Mouse (Mus musculus) MEL (cell line): ENCODE data around the gene Taar9. TPM values are rescaled to one million over a fixed set of nuclear protein-coding genes. Genes with fewer than 3 reads are reported as not detected.

ENCODE experiments used
- DNase-seq: peaks from one replicate; pipeline ENCODE4 v3.0.0; 2011; ENCODE audit warnings: low read depth, low spot score
- H3K27ac ChIP-seq: 2 replicates; pipeline ENCODE4 v1.5.1; 2012; ENCODE audit warnings: low read depth, mild to moderate bottlenecking, control low read depth, low read length, moderate library complexity; ENCODE audit not compliant: control insufficient read depth
- H3K27me3 ChIP-seq, 2 experiments: fragments of 150-350 bp in 1 of 2; sonication (generic) in 1 of 2; 2 replicates each; pipeline ENCODE4 v1.6.1; 2012; ENCODE audit warnings: low read length in 2 of 2, mild to moderate bottlenecking in 2 of 2, improper control_type of control experiment in 1 of 2, moderate library complexity in 1 of 2; ENCODE audit not compliant: insufficient read depth in 2 of 2, control insufficient read depth in 1 of 2
- H3K36me3 ChIP-seq, 2 experiments: 2 replicates each; pipeline ENCODE4 v1.6.1; 2012 to 2014; ENCODE audit warnings: low read length in 2 of 2, improper control_type of control experiment in 1 of 2, inconsistent platforms in 1 of 2, mild to moderate bottlenecking in 1 of 2; ENCODE audit not compliant: insufficient read depth in 2 of 2, control insufficient read depth in 1 of 2
- H3K4me1 ChIP-seq, 2 experiments: fragments of 150-350 bp in 1 of 2; sonication (generic) in 1 of 2; 2 replicates each; pipeline ENCODE4 v1.6.1; 2012; ENCODE audit warnings: low read length in 2 of 2, improper control_type of control experiment in 1 of 2, mild to moderate bottlenecking in 1 of 2; ENCODE audit not compliant: insufficient read depth in 2 of 2, control insufficient read depth in 1 of 2
- H3K4me3 ChIP-seq, 2 experiments: fragments of 150-350 bp in 1 of 2; sonication (generic) in 1 of 2; 2 replicates each; pipeline ENCODE4 v1.5.1; 2012; ENCODE audit warnings: low read depth in 2 of 2, low read length in 2 of 2, mild to moderate bottlenecking in 2 of 2, moderate library complexity in 2 of 2, control low read depth in 1 of 2, improper control_type of control experiment in 1 of 2; ENCODE audit not compliant: control insufficient read depth in 1 of 2, insufficient read depth in 1 of 2
- H3K79me2 ChIP-seq: 2 replicates; pipeline ENCODE4 v1.6.1; 2012; ENCODE audit warnings: mild to moderate bottlenecking, low read length, moderate library complexity; ENCODE audit not compliant: control insufficient read depth, poor library complexity, insufficient read depth
- H3K9ac ChIP-seq: 2 replicates; pipeline ENCODE4 v1.6.1; 2012; ENCODE audit warnings: low read depth, mild to moderate bottlenecking, control low read depth, low read length, moderate library complexity; ENCODE audit not compliant: control insufficient read depth, poor library complexity, severe bottlenecking
- H3K9me3 ChIP-seq: fragments of 150-350 bp; sonication (generic); replicated peaks from 2 replicates; pipeline ENCODE4 v1.6.1; 2012; ENCODE audit warnings: mild to moderate bottlenecking, low read length, improper control_type of control experiment, moderate library complexity; ENCODE audit not compliant: insufficient read depth
- BHLHE40 ChIP-seq: IDR thresholded peaks from 2 replicates; pipeline ENCODE4 v1.6.1; 2012; ENCODE audit warnings: low read depth, mild to moderate bottlenecking, inconsistent platforms, low read length, improper control_type of control experiment, borderline replicate concordance
- CHD1 ChIP-seq: IDR thresholded peaks from 2 replicates; pipeline ENCODE4 v1.6.1; 2012; ENCODE audit warnings: low read depth, mild to moderate bottlenecking, inconsistent platforms, low read length, improper control_type of control experiment
- CHD2 ChIP-seq: IDR thresholded peaks from 2 replicates; pipeline ENCODE4 v1.6.1; 2011; ENCODE audit warnings: low read length, improper control_type of control experiment
- CTCF ChIP-seq, 3 experiments: IDR thresholded peaks in 2 of 3; conservative IDR thresholded peaks in 1 of 3; 2 replicates each; pipeline ENCODE4 v1.5.1; 2011 to 2012; ENCODE audit warnings: low read length in 3 of 3, low read depth in 2 of 3, mild to moderate bottlenecking in 2 of 3, improper control_type of control experiment in 1 of 3, inconsistent platforms in 1 of 3, mixed read lengths in 1 of 3, moderate library complexity in 1 of 3; ENCODE audit not compliant: control insufficient read depth in 1 of 3, insufficient read depth in 1 of 3, poor library complexity in 1 of 3, severe bottlenecking in 1 of 3
- ELF1 ChIP-seq: IDR thresholded peaks from 2 replicates; pipeline ENCODE4 v1.6.1; 2014; ENCODE audit warnings: low read depth, mild to moderate bottlenecking, inconsistent platforms, low read length, improper control_type of control experiment, moderate library complexity
- EP300 ChIP-seq, 2 experiments: IDR thresholded peaks; 2 replicates each; pipeline ENCODE4 v1.6.1; 2011; ENCODE audit warnings: improper control_type of control experiment in 2 of 2, low read length in 2 of 2, low read depth in 1 of 2, mild to moderate bottlenecking in 1 of 2
- ETS1 ChIP-seq: IDR thresholded peaks from 2 replicates; pipeline ENCODE4 v1.6.1; 2012; ENCODE audit warnings: low read depth, mild to moderate bottlenecking, inconsistent platforms, low read length, improper control_type of control experiment, moderate library complexity
- GABPA ChIP-seq: IDR thresholded peaks from 2 replicates; pipeline ENCODE4 v1.6.1; 2012; ENCODE audit warnings: low read depth, mild to moderate bottlenecking, inconsistent platforms, low read length, improper control_type of control experiment, moderate library complexity
- HCFC1 ChIP-seq: IDR thresholded peaks from 2 replicates; pipeline ENCODE4 v1.6.1; 2012; ENCODE audit warnings: low read depth, mild to moderate bottlenecking, inconsistent platforms, low read length, improper control_type of control experiment, moderate library complexity
- JUND ChIP-seq: IDR thresholded peaks from 2 replicates; pipeline ENCODE4 v1.6.1; 2011; ENCODE audit warnings: low read depth, mild to moderate bottlenecking, improper control_type of control experiment, low read length
- KAT2A ChIP-seq: conservative IDR thresholded peaks from 2 replicates; pipeline ENCODE4 v1.6.1; 2012; ENCODE audit warnings: low read depth, low read length, improper control_type of control experiment, inconsistent platforms
- MAX ChIP-seq: IDR thresholded peaks from 2 replicates; pipeline ENCODE4 v1.6.1; 2011; ENCODE audit warnings: low read length, improper control_type of control experiment
- MEF2A ChIP-seq: IDR thresholded peaks from 2 replicates; pipeline ENCODE4 v1.6.1; 2014; ENCODE audit warnings: low read depth, mild to moderate bottlenecking, inconsistent platforms, low read length, improper control_type of control experiment; ENCODE audit not compliant: poor library complexity, insufficient replicate concordance, severe bottlenecking; ENCODE audit errors: extremely low read depth
- MXI1 ChIP-seq: IDR thresholded peaks from 2 replicates; pipeline ENCODE4 v1.6.1; 2011; ENCODE audit warnings: mild to moderate bottlenecking, low read depth, low read length, improper control_type of control experiment
- MYB ChIP-seq: IDR thresholded peaks from 2 replicates; pipeline ENCODE4 v1.6.1; 2011; ENCODE audit warnings: mild to moderate bottlenecking, low read depth, low read length, improper control_type of control experiment
- MYC ChIP-seq: IDR thresholded peaks from 2 replicates; pipeline ENCODE4 v1.6.1; 2011; ENCODE audit warnings: low read depth, mild to moderate bottlenecking, low read length, improper control_type of control experiment, moderate library complexity
- NRF1 ChIP-seq: IDR thresholded peaks from 2 replicates; pipeline ENCODE4 v1.6.1; 2014; ENCODE audit warnings: low read depth, mild to moderate bottlenecking, inconsistent platforms, low read length, improper control_type of control experiment, moderate library complexity; ENCODE audit not compliant: poor library complexity, insufficient read depth, severe bottlenecking
- POLR2A ChIP-seq, 2 experiments: IDR thresholded peaks; 2 replicates each; pipeline ENCODE4 v1.6.1; 2011 to 2012; ENCODE audit warnings: low read length in 2 of 2, mild to moderate bottlenecking in 2 of 2, control low read depth in 1 of 2, improper control_type of control experiment in 1 of 2, low read depth in 1 of 2, moderate library complexity in 1 of 2; ENCODE audit not compliant: control insufficient read depth in 1 of 2, insufficient read depth in 1 of 2, poor library complexity in 1 of 2
- POLR2AphosphoS2 ChIP-seq: IDR thresholded peaks from 2 replicates; pipeline ENCODE4 v1.6.1; 2011; ENCODE audit warnings: low read length, improper control_type of control experiment
- POLR2AphosphoS5 ChIP-seq: IDR thresholded peaks from 2 replicates; pipeline ENCODE4 v1.6.1; 2012; ENCODE audit warnings: low read depth, borderline replicate concordance, mild to moderate bottlenecking, inconsistent platforms, low read length, moderate library complexity, mixed read lengths
- SIN3A ChIP-seq: IDR thresholded peaks from 2 replicates; pipeline ENCODE4 v1.6.1; 2012; ENCODE audit warnings: low read length, improper control_type of control experiment, inconsistent platforms
- TAL1 ChIP-seq: IDR thresholded peaks from 2 replicates; pipeline ENCODE4 v1.6.1; 2012; ENCODE audit warnings: mild to moderate bottlenecking, inconsistent platforms, low read length, moderate library complexity, mixed read lengths
- TCF12 ChIP-seq: IDR thresholded peaks from 2 replicates; pipeline ENCODE4 v1.6.1; 2014; ENCODE audit warnings: low read depth, mild to moderate bottlenecking, inconsistent platforms, low read length, improper control_type of control experiment, moderate library complexity
- UBTF ChIP-seq: IDR thresholded peaks from 2 replicates; pipeline ENCODE4 v1.6.1; 2012; ENCODE audit warnings: low read depth, mild to moderate bottlenecking, inconsistent platforms, low read length, improper control_type of control experiment, moderate library complexity, borderline replicate concordance; ENCODE audit not compliant: insufficient read depth
- USF1 ChIP-seq: IDR thresholded peaks from 2 replicates; pipeline ENCODE4 v1.6.1; 2014; ENCODE audit warnings: low read depth, mild to moderate bottlenecking, inconsistent platforms, low read length, improper control_type of control experiment, moderate library complexity
- USF2 ChIP-seq, 2 experiments: IDR thresholded peaks; 2 replicates each; pipeline ENCODE4 v1.6.1; 2011 to 2012; ENCODE audit warnings: improper control_type of control experiment in 2 of 2, low read length in 2 of 2, borderline replicate concordance in 1 of 2, inconsistent platforms in 1 of 2, low read depth in 1 of 2, mild to moderate bottlenecking in 1 of 2; ENCODE audit not compliant: insufficient read depth in 1 of 2
- ZMIZ1 ChIP-seq: IDR thresholded peaks from 2 replicates; pipeline ENCODE4 v1.6.1; 2012; ENCODE audit warnings: low read depth, mild to moderate bottlenecking, inconsistent platforms, low read length, improper control_type of control experiment, moderate library complexity
- ZNF384 ChIP-seq: IDR thresholded peaks from 2 replicates; pipeline ENCODE4 v1.6.1; 2012; ENCODE audit warnings: low read depth, mild to moderate bottlenecking, inconsistent platforms, low read length, improper control_type of control experiment
- polyA plus RNA-seq, 2 experiments: library from polyadenylated mRNA; stranded (reverse) in 1 of 2; unstranded in 1 of 2; fragments of >175 nt in 1 of 2; fragments of >200 nt in 1 of 2; gene quantifications; 2 replicates each; pipeline versions ENCODE4 v1.2.1 to v1.2.4; 2012; ENCODE audit warnings: low replicate concordance in 2 of 2, low read depth in 1 of 2; ENCODE audit not compliant: insufficient read length in 2 of 2, insufficient read depth in 1 of 2, missing spikeins in 1 of 2
- total RNA-seq: library from RNA; depleted of rRNA; stranded (reverse); fragments of 300-350 nt; gene quantifications from 2 replicates; pipeline ENCODE4 v1.2.3, GENCODE M21; 2012

The Taar9 gene
- total and polyA plus RNA-seq, 3 experiments = not detected

- H3K27ac ChIP-seq = no peak overlapping the region
- H3K4me1 ChIP-seq = peaks cover 2 to 9% of the 10 kb centered on the region in 2 experiments; a peak in 3 of 4 replicates
- H3K9me3 ChIP-seq = no peaks in the 10 kb centered on the region
- no peaks in the 10 kb centered on the region; a peak in 1 of 4 replicates for H3K27me3 ChIP-seq
- H3K9ac ChIP-seq = peak overlapping the region; percentile 46
- DNase-seq = peak; percentile 29
- H3K36me3 ChIP-seq = peaks cover 0 to 8% of the 10 kb centered on the region in 2 experiments; a peak in 3 of 4 replicates
- no peak for TF ChIP-seq NRF1
- no peak for TF ChIP-seq CHD1
- TF ChIP-seq MYC = no peak
- TF ChIP-seq JUND = no peak
- TF ChIP-seq MYB = no peak
- no peak for TF ChIP-seq GABPA
- TF ChIP-seq POLR2A (IDR thresholded peaks at IDR 0.05; ENCODE audit: control insufficient read depth in 1 of 2, insufficient read depth in 1 of 2, low read depth in 1 of 2, low read length in 2 of 2, poor library complexity in 1 of 2) = no peak
- TF ChIP-seq EP300 (IDR thresholded peaks at IDR 0.05; ENCODE audit: low read depth in 1 of 2, low read length in 2 of 2) = no peak
- no peak for TF ChIP-seq ZNF384
- TF ChIP-seq BHLHE40 = no peak
- no peak for TF ChIP-seq ZMIZ1
- TF ChIP-seq USF2 (IDR thresholded peaks at IDR 0.05; ENCODE audit: borderline replicate concordance in 1 of 2, insufficient read depth in 1 of 2, low read depth in 1 of 2, low read length in 2 of 2) = no peak
- H3K4me3 ChIP-seq = peak overlapping the region; percentile 42 to 97
- H3K79me2 ChIP-seq = peaks cover 3% of the 10 kb centered on the region
Observed at GRCm38 (mm10) chr10:24150086-24150485, 40.8 kb upstream of the Taar9 start.

- peaks cover 2 to 9% of the 10 kb centered on the region in 2 experiments; a peak in 3 of 4 replicates for H3K4me1 ChIP-seq
- H3K4me3 ChIP-seq = peak within 1 kb of the TSS; percentile 93 to 97
- H3K27me3 ChIP-seq = no peaks in the 10 kb centered on the region; a peak in 1 of 4 replicates
- H3K27ac ChIP-seq = peak within 1 kb of the TSS; percentile 28
- DNase-seq = peak; percentile 96
- peaks cover 3% of the 10 kb centered on the region for H3K79me2 ChIP-seq
- H3K9me3 ChIP-seq = no peaks in the 10 kb centered on the region
- peak within 1 kb of the TSS; percentile 86 for H3K9ac ChIP-seq
- H3K36me3 ChIP-seq = peaks cover 0 to 8% of the 10 kb centered on the region in 2 experiments; a peak in 3 of 4 replicates
- TF ChIP-seq GABPA (no peak), MYB (no peak), EP300 (IDR thresholded peaks at IDR 0.05; ENCODE audit: low read depth in 1 of 2, low read length in 2 of 2) (no peak), HCFC1 (peak; percentile 60; the same call in 1 of the 2 replicates), CTCF (IDR thresholded peaks at IDR 0.05 in 2 of 3, conservative IDR thresholded peaks at IDR 0.05 in 1 of 3; ENCODE audit: control insufficient read depth in 1 of 3, insufficient read depth in 1 of 3, low read depth in 2 of 3, low read length in 3 of 3, poor library complexity in 1 of 3, severe bottlenecking in 1 of 3) (no peak), USF2 (IDR thresholded peaks at IDR 0.05; ENCODE audit: borderline replicate concordance in 1 of 2, insufficient read depth in 1 of 2, low read depth in 1 of 2, low read length in 2 of 2) (no peak), BHLHE40 (no peak), MAX (no peak), SIN3A (peak; percentile 76), NRF1 (peak; percentile 99), KAT2A (no peak; the same call in 1 of the 2 replicates), TCF12 (0 out of 2 replicates have a peak, but pooled peaks have one; percentile 33), UBTF (no peak), ETS1 (peak; percentile 67), POLR2AphosphoS5 (no peak), USF1 (no peak), MXI1 (no peak), ELF1 (peak; percentile 62; the same call in 1 of the 2 replicates), CHD2 (no peak), ZMIZ1 (no peak), MEF2A (no peak), TAL1 (no peak), POLR2AphosphoS2 (peak; percentile 47; the same call in 1 of the 2 replicates)
Observed at GRCm38 (mm10) chr10:24149135-24149781, 39.9 kb upstream of the Taar9 start, which contains the start of gene Stx7. Stx7 (plus strand) TSS chr10:24149302.
